Mouse (Mus musculus): ENCODE measurements around the gene Gse1.

- TF ChIP-seq CTCF (IDR thresholded peaks at IDR 0.05; ENCODE audit: borderline replicate concordance, insufficient read depth, low read depth, low read length): no peak
- TF ChIP-seq POLR2A (IDR thresholded peaks at IDR 0.05; ENCODE audit: borderline replicate concordance, insufficient read depth, low read length): no peak
Observed at GRCm38 (mm10) chr8:120507290-120507689, 279.0 kb downstream of the Gse1 start.

All from cerebellum, adult 2 months (tissue).